Mouse (Mus musculus) frontal cortex, adult 2 months (tissue): ENCODE data around the gene Dnah17. TPM values are rescaled to one million over a fixed set of nuclear protein-coding genes. Genes with fewer than 3 reads are reported as not detected.

Source experiments
- DNase-seq, 2 experiments: peaks; one replicate each; pipeline ENCODE4 v3.0.0; 2022; ENCODE audit warnings: low spot score in 1 of 2; ENCODE audit errors: extremely low spot score in 1 of 2
- polyA plus RNA-seq: library from polyadenylated mRNA; depleted of rRNA; stranded (reverse); fragments of >200 nt; gene quantifications from 2 replicates; pipeline ENCODE4 v1.2.3, GENCODE M21; 2012; rRNA removed

The Dnah17 gene
- polyA plus RNA-seq, 1 experiment, result 0.24 TPM

- peak in 1 of 2 experiments; percentile 55 for DNase-seq
These were observed 154.3 kb downstream of the Dnah17 start for GRCm38 (mm10) chr11:117976081-117976582.

DNA sequence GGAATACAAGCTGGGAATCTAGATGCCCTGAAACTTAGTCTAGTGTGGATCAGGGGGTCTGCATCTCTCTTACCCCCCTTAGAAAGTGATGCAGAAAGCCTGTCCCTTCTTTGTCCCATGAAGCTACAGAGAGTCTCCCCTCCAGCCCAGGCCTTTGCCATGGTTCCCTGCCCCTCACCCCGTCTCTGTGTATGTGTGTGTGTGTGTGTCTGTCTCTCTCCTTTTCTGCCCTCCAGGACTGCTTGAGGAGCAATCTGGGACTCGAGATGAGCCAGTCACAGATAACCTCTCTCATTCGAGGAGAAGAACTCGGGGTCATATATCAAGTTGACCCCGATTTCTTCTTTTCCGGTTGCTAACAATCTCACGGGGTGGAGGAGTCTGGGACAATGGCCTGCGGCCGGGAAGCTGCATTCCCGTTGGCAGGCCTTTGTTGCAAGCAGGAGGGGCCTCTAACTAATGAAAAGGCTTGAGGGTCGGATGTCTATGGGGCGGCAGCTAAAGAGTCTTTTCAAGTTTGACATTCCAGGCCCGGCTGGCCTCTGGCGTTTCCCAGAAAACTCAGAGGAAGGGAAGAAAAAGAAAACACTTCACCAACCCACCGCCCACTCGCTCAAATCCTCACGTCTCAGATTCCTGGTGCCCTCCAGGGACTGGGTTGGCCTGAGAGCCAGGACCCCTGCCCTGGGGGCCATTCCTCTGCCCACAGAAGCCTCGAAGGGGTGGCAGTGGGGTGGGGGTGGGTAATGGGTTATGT lies 155.0 kb downstream of the Dnah17 start:
- DNase-seq, result no peak

DNA sequence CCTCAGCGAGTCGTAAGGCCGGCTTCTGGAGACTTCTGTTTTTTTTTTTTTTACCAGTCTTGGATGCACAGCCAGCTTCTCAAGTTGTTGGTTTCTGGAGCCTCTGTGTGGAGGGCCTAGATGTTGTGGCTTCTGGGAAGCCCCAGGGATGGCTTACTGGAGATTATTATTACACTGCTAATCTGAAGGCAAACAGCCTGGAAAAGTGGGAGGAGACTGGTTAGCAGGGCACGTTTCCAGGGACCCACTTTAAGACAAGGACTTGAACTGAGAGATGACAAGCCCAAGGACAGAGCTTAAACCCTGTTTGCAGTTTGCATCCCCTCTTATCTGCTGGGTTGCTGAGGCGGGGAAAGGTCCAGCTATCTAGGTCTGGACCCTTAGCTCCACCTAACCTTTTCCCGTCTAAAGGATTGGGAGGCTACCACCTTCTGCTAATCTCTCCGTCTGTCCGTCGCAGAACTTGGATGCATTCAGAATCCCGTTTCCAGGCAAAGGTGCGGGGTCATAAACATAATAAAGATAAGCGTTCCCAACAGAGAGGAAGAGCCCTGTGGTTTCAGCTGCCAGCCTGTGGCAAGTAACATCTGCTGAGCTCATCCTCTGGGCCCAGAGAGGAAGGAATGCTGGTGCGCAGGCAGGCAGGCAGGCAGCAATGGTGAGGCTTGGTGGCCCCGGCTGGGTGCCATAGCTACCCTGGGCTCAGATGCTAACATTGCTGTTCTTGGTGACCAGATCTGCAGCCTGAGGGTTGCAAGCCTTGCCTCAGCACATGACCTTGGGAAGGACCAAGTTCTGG lies 155.9 kb downstream of the Dnah17 start:
- no peak for DNase-seq

- DNase-seq, result no peak
These were observed 156.9 kb downstream of the Dnah17 start for GRCm38 (mm10) chr11:117973569-117973968.

- no peak for DNase-seq
These were observed 157.5 kb downstream of the Dnah17 start for GRCm38 (mm10) chr11:117972656-117973558.

Other genes with a start within 250 kb of the Dnah17 start
- gene Socs3, start 160.6 kb downstream of the Dnah17 start, polyA plus RNA-seq, result 4.5 and 5.8 TPM in 2 replicates
- gene Pgs1, start 144.3 kb downstream of the Dnah17 start, polyA plus RNA-seq, result 69.6 and 74.3 TPM in 2 replicates
- gene Cyth1, start 118.0 kb upstream of the Dnah17 start, polyA plus RNA-seq, result 70.4 and 90.1 TPM in 2 replicates
- gene Usp36, start 159.6 kb upstream of the Dnah17 start, polyA plus RNA-seq, result 27.7 and 28.4 TPM in 2 replicates
- gene Cep295nl, start 211.9 kb upstream of the Dnah17 start, polyA plus RNA-seq, result 0.52 and 0.76 TPM in 2 replicates
- 192 and 218 TPM in 2 replicates for gene Timp2, start 225.1 kb upstream of the Dnah17 start, polyA plus RNA-seq